Mouse (Mus musculus) stomach, postnatal 0 days (tissue): ENCODE measurements around the gene Alox12. TPM values are rescaled to one million over a fixed set of nuclear protein-coding genes. Genes with fewer than 3 reads are reported as not detected.
A peak's percentile ranks its signal among the peaks of the same experiment; 100 is the strongest.

Experiments used
- ATAC-seq: fragments of 200-750 bp; cut with Nextera tagmentation; 2 replicates; pipeline ENCODE4 v1.8.0; 2017; ENCODE audit not compliant: low FRiP score, low TSS enrichment
- DNase-seq: peaks from one replicate; pipeline ENCODE4 v3.0.0-alpha.2; 2016; ENCODE audit warnings: low spot score
- H3K27ac ChIP-seq: fragments of 300-500 bp; sonication (generic); replicated peaks from 2 replicates; pipeline ENCODE4 v1.5.1; 2014; ENCODE audit warnings: mild to moderate bottlenecking, control low read depth
- H3K27me3 ChIP-seq: fragments of 300-500 bp; sonication (generic); 2 replicates; pipeline ENCODE4 v1.6.1; 2014; ENCODE audit warnings: low read length; ENCODE audit not compliant: control insufficient read depth, insufficient read depth
- H3K36me3 ChIP-seq: fragments of 300-500 bp; sonication (generic); 2 replicates; pipeline ENCODE4 v1.6.1; 2014; ENCODE audit warnings: low read length, mixed read lengths; ENCODE audit not compliant: control insufficient read depth, insufficient read depth
- H3K4me1 ChIP-seq: fragments of 300-500 bp; sonication (generic); replicated peaks from 2 replicates; pipeline ENCODE4 v1.6.1; 2014; ENCODE audit warnings: antibody characterized with exemption; ENCODE audit not compliant: control insufficient read depth, insufficient read depth
- H3K4me2 ChIP-seq: fragments of 300-500 bp; sonication (generic); replicated peaks from 2 replicates; pipeline ENCODE4 v1.6.1; 2014; ENCODE audit warnings: low read depth, mild to moderate bottlenecking, control low read depth, moderate library complexity
- H3K4me3 ChIP-seq: fragments of 300-500 bp; sonication (generic); 2 replicates; pipeline ENCODE4 v1.5.1; 2014; ENCODE audit warnings: low read depth, low read length, control low read depth
- H3K9ac ChIP-seq: fragments of 300-500 bp; sonication (generic); 2 replicates; pipeline ENCODE4 v1.6.1; 2014; ENCODE audit warnings: mild to moderate bottlenecking, low read length, control low read depth, mixed read lengths
- H3K9me3 ChIP-seq: fragments of 300-500 bp; sonication (generic); 2 replicates; pipeline ENCODE4 v1.6.1; 2016; ENCODE audit warnings: low read length; ENCODE audit not compliant: control insufficient read depth
- CTCF ChIP-seq: IDR thresholded peaks from 2 replicates; pipeline ENCODE4 v1.5.1; 2016; ENCODE audit warnings: antibody characterized with exemption, low read depth, mild to moderate bottlenecking, moderate library complexity
- EP300 ChIP-seq: optimal IDR thresholded peaks from 2 replicates; pipeline ENCODE3; 2016; ENCODE audit warnings: antibody characterized with exemption
- WGBS: fragments of 180-500 bp; shearing (Covaris S2); extraction: QIAGEN DNeasy Blood & Tissue Kit; methylation state at CpG from one replicate; pipeline ENCODE4 v1.1.7; 2014; 5-methylcytosine and 5-hydroxymethylcytosine counted together
- polyA plus RNA-seq: library from polyadenylated mRNA; unstranded; fragments of >200 nt; fragmentation: Nextera tagmentation; extraction: Ambion mirVana; gene quantifications from 2 replicates; pipeline ENCODE4 v1.2.1, GENCODE M21; 2015

Alox12 gene
- polyA plus RNA-seq, 1 experiment from 2014 or later = 13.8 TPM

GRCm38 (mm10) chr11:70225798-70226601 lies 29.2 kb downstream of the Alox12 start:
- H3K9me3 ChIP-seq = no peaks in the 10 kb centered on the region
- H3K36me3 ChIP-seq = no peaks in the 10 kb centered on the region
- H3K27me3 ChIP-seq = no peaks in the 10 kb centered on the region; the same call in 1 of the 2 replicates
- peak overlapping the region; percentile 53; the same call in 1 of the 2 replicates for H3K27ac ChIP-seq
- no peak for DNase-seq
- ATAC-seq = no peak
- no peak for TF ChIP-seq EP300
- TF ChIP-seq CTCF = no peak
- WGBS = 41% methylated on average over 27 of the region's 27 CpGs
- peak overlapping the region; percentile 48 for H3K4me2 ChIP-seq
- H3K4me1 ChIP-seq = no peaks in the 10 kb centered on the region; the same call in 1 of the 2 replicates
- peak overlapping the region; percentile 24 for H3K4me3 ChIP-seq
- H3K9ac ChIP-seq = peak overlapping the region; percentile 35; the same call in 1 of the 2 replicates

GRCm38 (mm10) chr11:70223724-70224123 lies 31.4 kb downstream of the Alox12 start:
- no peak overlapping the region for H3K9ac ChIP-seq
- H3K27ac ChIP-seq = 0 out of 2 replicates have a peak overlapping the region, but pooled peaks have one; percentile 13

GRCm38 (mm10) chr11:70221603-70222500 lies 33.3 kb downstream of the Alox12 start:
- no peak for TF ChIP-seq EP300
- no peak for TF ChIP-seq CTCF
- H3K27ac ChIP-seq = peak overlapping the region; percentile 84
- peak overlapping the region; percentile 48 for H3K4me3 ChIP-seq
- no peaks in the 10 kb centered on the region for H3K36me3 ChIP-seq
- WGBS = 14% methylated on average over 14 of the region's 14 CpGs
- peak overlapping the region; percentile 53 for H3K9ac ChIP-seq
- DNase-seq = no peak
- ATAC-seq = peak; percentile 18
- H3K4me1 ChIP-seq = no peaks in the 10 kb centered on the region; the same call in 1 of the 2 replicates
- H3K27me3 ChIP-seq = no peaks in the 10 kb centered on the region
- no peaks in the 10 kb centered on the region for H3K9me3 ChIP-seq
- H3K4me2 ChIP-seq = peak overlapping the region; percentile 92

More at GRCm38 (mm10) chr11:70223724-70224123, 31.4 kb downstream of the Alox12 start:
- 80% methylated on average over 9 of the region's 9 CpGs for WGBS
- H3K27me3 ChIP-seq = no peaks in the 10 kb centered on the region
- ATAC-seq (no peak), DNase-seq (no peak)
- H3K4me2 ChIP-seq = no peak overlapping the region
- no peaks in the 10 kb centered on the region for H3K36me3 ChIP-seq
- H3K9me3 ChIP-seq = no peaks in the 10 kb centered on the region
- no peak overlapping the region for H3K4me3 ChIP-seq
- TF ChIP-seq CTCF = no peak
- TF ChIP-seq EP300 = no peak
- no peaks in the 10 kb centered on the region; the same call in 1 of the 2 replicates for H3K4me1 ChIP-seq

GRCm38 (mm10) chr11:70220731-70221602 lies 34.2 kb downstream of the Alox12 start, which contains the start of gene Slc16a13:
Gene Slc16a13 (minus strand): TSS chr11:70221064.
- no peaks in the 10 kb centered on the region for H3K9me3 ChIP-seq
- TF ChIP-seq EP300 = no peak
- no peak for TF ChIP-seq CTCF
- no peaks in the 10 kb centered on the region for H3K36me3 ChIP-seq
- H3K4me2 ChIP-seq = peak within 1 kb of the TSS; percentile 92
- peak within 1 kb of the TSS; percentile 67 for H3K9ac ChIP-seq
- peak within 1 kb of the TSS; percentile 48 for H3K4me3 ChIP-seq
- ATAC-seq = peak; percentile 92
- WGBS = under 1% methylated on average over 28 of the region's 28 CpGs
- peak within 1 kb of the TSS; percentile 84 for H3K27ac ChIP-seq
- peak; percentile 95 for DNase-seq
- H3K4me1 ChIP-seq = no peaks in the 10 kb centered on the region
- H3K27me3 ChIP-seq = no peaks in the 10 kb centered on the region

GRCm38 (mm10) chr11:70220323-70220722 lies 34.8 kb downstream of the Alox12 start:
- H3K27ac ChIP-seq = peak overlapping the region; percentile 84
- H3K4me3 ChIP-seq = peak overlapping the region; percentile 48
- H3K4me1 ChIP-seq = no peaks in the 10 kb centered on the region
- H3K9me3 ChIP-seq = no peaks in the 10 kb centered on the region
- ATAC-seq (no peak), DNase-seq (no peak)
- no peaks in the 10 kb centered on the region for H3K27me3 ChIP-seq
- H3K4me2 ChIP-seq = peak overlapping the region; percentile 92
- TF ChIP-seq EP300 (no peak), CTCF (no peak)
- no peaks in the 10 kb centered on the region for H3K36me3 ChIP-seq
- H3K9ac ChIP-seq = peak overlapping the region; percentile 67
- 2% methylated on average over 23 of the region's 24 CpGs for WGBS
